ENCODE assay signal across 20 mouse cellular contexts in the genomic region with DNA sequence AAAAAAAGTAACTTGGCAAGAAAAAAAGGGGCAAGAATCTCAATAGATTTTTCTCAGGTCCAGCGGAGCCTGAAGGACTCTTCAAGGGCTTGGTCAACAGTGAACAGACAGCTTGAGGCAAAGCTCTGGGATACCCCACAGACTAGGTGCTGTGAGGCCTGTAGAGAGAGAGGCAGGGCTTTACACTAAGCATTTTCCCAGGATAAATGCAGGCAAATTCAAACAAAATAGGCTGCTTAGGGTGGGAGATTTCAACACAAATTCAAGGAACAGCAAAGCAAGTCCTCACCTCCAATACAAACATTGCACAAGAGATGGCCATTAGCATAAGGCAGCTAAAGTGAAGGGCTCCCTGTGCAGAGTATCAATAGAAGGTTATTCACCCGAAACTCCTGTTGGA.
DNase-seq lines count a peak whose midpoint lies in the region; ATAC-seq and TF ChIP-seq lines count a peak whose summit lies in the region.
"Had no signal": no experiment of that assay in that cellular context is flagged by ENCODE, and none has a peak within 500 bp of the region (broad histone marks: within the 10 kb centered on the region; RNA-seq: fewer than 3 reads in every experiment).

No protein-coding gene starts in this region.

- ATAC-seq in forebrain, postnatal 0 days = no peak
- no peak for ATAC-seq in forebrain, embryonic 14.5 days
- peak; percentile 33; the same call in 1 of the 2 replicates for ATAC-seq in liver, embryonic 15.5 days (ENCODE audit: insufficient read depth)
- ATAC-seq in liver, embryonic 11.5 days (replicated peaks; ENCODE audit: low FRiP score) = no peak
- no peak; the same call in 1 of the 2 replicates for ATAC-seq in stomach, embryonic 16.5 days (ENCODE audit: insufficient read depth, low FRiP score)
- ATAC-seq: CD4-positive, CD25-positive, alpha-beta regulatory T cell, adult 4 months had no signal

- peak overlapping the region; percentile 45; the same call in 1 of the 2 replicates for H3K27ac ChIP-seq in forebrain, postnatal 0 days (ENCODE audit: low read depth, low read length)
- no peak overlapping the region for H3K27ac ChIP-seq in forebrain, embryonic 14.5 days (ENCODE audit: low read depth, low read length)
- no peak overlapping the region for H3K27ac ChIP-seq in liver, embryonic 15.5 days (replicated peaks)
- no peak overlapping the region for H3K27ac ChIP-seq in liver, embryonic 11.5 days (ENCODE audit: low read depth, low read length)
- H3K27ac ChIP-seq in stomach, embryonic 16.5 days (ENCODE audit: low read length) = peak overlapping the region; percentile 31
- H3K27ac ChIP-seq: forebrain, embryonic 12.5 days; heart, adult 2 months; hindbrain, embryonic 14.5 days; kidney, postnatal 0 days; limb, embryonic 13.5 days; midbrain, embryonic 12.5 days; neural tube, embryonic 13.5 days had no signal

- H3K27me3 ChIP-seq in forebrain, postnatal 0 days (ENCODE audit: insufficient read depth, low read length) = no peaks in the 10 kb centered on the region
- H3K27me3 ChIP-seq in forebrain, embryonic 14.5 days (replicated peaks; ENCODE audit: control insufficient read depth, insufficient read depth, low read length) = no peaks in the 10 kb centered on the region
- H3K27me3 ChIP-seq in liver, embryonic 15.5 days = no peaks in the 10 kb centered on the region
- H3K27me3 ChIP-seq in liver, embryonic 11.5 days (replicated peaks; ENCODE audit: control insufficient read depth, insufficient read depth, low read length) = no peaks in the 10 kb centered on the region
- H3K27me3 ChIP-seq in stomach, embryonic 16.5 days (ENCODE audit: control insufficient read depth, insufficient read depth, low read length) = no peaks in the 10 kb centered on the region
- H3K27me3 ChIP-seq: limb, embryonic 13.5 days had no signal

- peaks cover 11% of the 10 kb centered on the region for H3K4me1 ChIP-seq in forebrain, postnatal 0 days (ENCODE audit: insufficient read depth)
- H3K4me1 ChIP-seq in forebrain, embryonic 14.5 days (ENCODE audit: control insufficient read depth, insufficient read depth, low read length) = peaks cover 8% of the 10 kb centered on the region
- H3K4me1 ChIP-seq in liver, embryonic 15.5 days (replicated peaks) = no peaks in the 10 kb centered on the region; the same call in 1 of the 2 replicates
- H3K4me1 ChIP-seq in liver, embryonic 11.5 days (replicated peaks; ENCODE audit: control insufficient read depth, insufficient read depth, low read length) = 0 out of 2 replicates have a peak, but pooled peaks cover 6% of the 10 kb centered on the region
- H3K4me1 ChIP-seq in stomach, embryonic 16.5 days (ENCODE audit: control insufficient read depth, insufficient read depth, low read length) = peaks cover 5% of the 10 kb centered on the region; the same call in 1 of the 2 replicates

- H3K4me3 ChIP-seq in forebrain, postnatal 0 days (ENCODE audit: low read depth, low read length) = no peak overlapping the region
- H3K4me3 ChIP-seq in forebrain, embryonic 14.5 days (ENCODE audit: low read depth, low read length) = no peak overlapping the region
- H3K4me3 ChIP-seq in liver, embryonic 15.5 days (replicated peaks) = no peak overlapping the region
- no peak overlapping the region for H3K4me3 ChIP-seq in liver, embryonic 11.5 days (ENCODE audit: low read depth, low read length)
- H3K4me3 ChIP-seq in stomach, embryonic 16.5 days (replicated peaks; ENCODE audit: low read length) = no peak overlapping the region
- H3K4me3 ChIP-seq: forebrain, embryonic 12.5 days; heart, adult 2 months; limb, embryonic 13.5 days; midbrain, embryonic 12.5 days; neural tube, embryonic 13.5 days had no signal

- no peaks in the 10 kb centered on the region for H3K36me3 ChIP-seq in forebrain, postnatal 0 days (ENCODE audit: insufficient read depth)
- no peaks in the 10 kb centered on the region for H3K36me3 ChIP-seq in forebrain, embryonic 14.5 days (ENCODE audit: control insufficient read depth, insufficient read depth, low read length)
- H3K36me3 ChIP-seq in liver, embryonic 15.5 days (replicated peaks) = no peaks in the 10 kb centered on the region
- no peaks in the 10 kb centered on the region for H3K36me3 ChIP-seq in liver, embryonic 11.5 days (ENCODE audit: control insufficient read depth, insufficient read depth, low read length)
- H3K36me3 ChIP-seq in stomach, embryonic 16.5 days (ENCODE audit: control insufficient read depth, insufficient read depth, low read length) = no peaks in the 10 kb centered on the region
- H3K36me3 ChIP-seq: forebrain, embryonic 12.5 days; limb, embryonic 13.5 days; midbrain, embryonic 12.5 days; neural tube, embryonic 13.5 days had no signal

- TF ChIP-seq CTCF in forebrain, postnatal 0 days (IDR thresholded peaks at IDR 0.05; ENCODE audit: low read depth) = no peak

- no peaks in the 10 kb centered on the region for H3K9me3 ChIP-seq in forebrain, postnatal 0 days (ENCODE audit: low read length)
- no peaks in the 10 kb centered on the region for H3K9me3 ChIP-seq in forebrain, embryonic 14.5 days (replicated peaks; ENCODE audit: control insufficient read depth, low read length)
- no peaks in the 10 kb centered on the region for H3K9me3 ChIP-seq in liver, embryonic 15.5 days (replicated peaks)
- no peaks in the 10 kb centered on the region for H3K9me3 ChIP-seq in liver, embryonic 11.5 days (ENCODE audit: control insufficient read depth, low read length)
- H3K9me3 ChIP-seq in stomach, embryonic 16.5 days (replicated peaks; ENCODE audit: control insufficient read depth, low read length) = no peaks in the 10 kb centered on the region
- H3K9me3 ChIP-seq: forebrain, embryonic 12.5 days; limb, embryonic 13.5 days; midbrain, embryonic 12.5 days; neural tube, embryonic 13.5 days had no signal

- 75% methylated on average over 2 of the region's 2 CpGs for WGBS in forebrain, postnatal 0 days
- WGBS in forebrain, embryonic 14.5 days = 64% methylated on average over 2 of the region's 2 CpGs
- 61% methylated on average over 2 of the region's 2 CpGs for WGBS in liver, embryonic 15.5 days (ENCODE audit: insufficient replicate concordance)
- 75% methylated on average over 2 of the region's 2 CpGs for WGBS in liver, embryonic 11.5 days
- 62% methylated on average over 2 of the region's 2 CpGs for WGBS in stomach, embryonic 16.5 days

- H3K9ac ChIP-seq in forebrain, postnatal 0 days = no peak overlapping the region
- no peak overlapping the region for H3K9ac ChIP-seq in forebrain, embryonic 14.5 days (ENCODE audit: low read length)
- no peak overlapping the region for H3K9ac ChIP-seq in liver, embryonic 15.5 days
- no peak overlapping the region for H3K9ac ChIP-seq in liver, embryonic 11.5 days (ENCODE audit: low read depth, low read length)
- no peak overlapping the region for H3K9ac ChIP-seq in stomach, embryonic 16.5 days (ENCODE audit: low read length)
- H3K9ac ChIP-seq: forebrain, embryonic 12.5 days; hindbrain, embryonic 14.5 days; limb, embryonic 13.5 days; midbrain, embryonic 12.5 days; neural tube, embryonic 13.5 days had no signal

- no peak for DNase-seq in forebrain, postnatal 0 days
- DNase-seq in forebrain, embryonic 14.5 days (ENCODE audit: low spot score) = no peak
- DNase-seq in liver, embryonic 11.5 days (ENCODE audit: low spot score) = no peak
- peak; percentile 69 for DNase-seq in kidney, adult 9 months
- no peak for DNase-seq in gastrocnemius, adult 8-10 months (ENCODE audit: low spot score in 2 of 2)
- DNase-seq in cerebellum, postnatal 10 days = no peak
- DNase-seq: adrenal gland, adult 8-10 months; cerebellum, postnatal 14 days; embryo, embryonic 11 days; heart, adult 2 months; spleen, adult 18-20 months had no signal

- no peak overlapping the region for H3K4me2 ChIP-seq in forebrain, postnatal 0 days (ENCODE audit: low read depth)
- H3K4me2 ChIP-seq in forebrain, embryonic 14.5 days (ENCODE audit: low read length) = no peak overlapping the region
- H3K4me2 ChIP-seq in liver, embryonic 15.5 days = no peak overlapping the region
- no peak overlapping the region for H3K4me2 ChIP-seq in liver, embryonic 11.5 days
- no peak overlapping the region for H3K4me2 ChIP-seq in stomach, embryonic 16.5 days (ENCODE audit: low read depth, low read length)
- H3K4me2 ChIP-seq: forebrain, embryonic 12.5 days; hindbrain, embryonic 14.5 days; limb, embryonic 13.5 days; midbrain, embryonic 12.5 days; neural tube, embryonic 13.5 days had no signal

Comparison
In these comparisons a context has a peak if more than half of its experiments do, and no peak if none do; other contexts are left out.
1. H3K27ac ChIP-seq: peak in forebrain, postnatal 0 days (single experiment) and stomach, embryonic 16.5 days (single experiment); none in forebrain, embryonic 14.5 days (single experiment), liver, embryonic 15.5 days (single experiment) and liver, embryonic 11.5 days (single experiment).